Mouse (Mus musculus) kidney, postnatal 0 days (tissue): ENCODE results near the gene Kcnj15. TPM values are rescaled to one million over a fixed set of nuclear protein-coding genes. Genes with fewer than 3 reads are reported as not detected.

Experiments used
- ATAC-seq: fragments of 200-750 bp; cut with Nextera tagmentation; replicated peaks from 2 replicates; pipeline ENCODE4 v1.8.0; 2017; ENCODE audit warnings: low read depth, moderate number of reproducible peaks, moderate TSS enrichment, moderate library complexity; ENCODE audit not compliant: low FRiP score
- DNase-seq: peaks from one replicate; pipeline ENCODE4 v3.0.0-alpha.2; 2016; ENCODE audit warnings: low spot score
- H3K27ac ChIP-seq: fragments of 300-500 bp; sonication (generic); 2 replicates; pipeline ENCODE4 v1.5.1; 2014; ENCODE audit warnings: mild to moderate bottlenecking
- H3K27me3 ChIP-seq: fragments of 300-500 bp; sonication (generic); 2 replicates; pipeline ENCODE4 v1.6.1; 2014; ENCODE audit warnings: low read length, mixed read lengths; ENCODE audit not compliant: insufficient read depth
- H3K36me3 ChIP-seq: fragments of 300-500 bp; sonication (generic); 2 replicates; pipeline ENCODE4 v1.6.1; 2014; ENCODE audit warnings: low read length, mixed read lengths; ENCODE audit not compliant: insufficient read depth
- H3K4me1 ChIP-seq: fragments of 300-500 bp; sonication (generic); replicated peaks from 2 replicates; pipeline ENCODE4 v1.6.1; 2014; ENCODE audit warnings: antibody characterized with exemption, low read length, mixed read lengths; ENCODE audit not compliant: insufficient read depth
- H3K4me2 ChIP-seq: fragments of 300-500 bp; sonication (generic); 2 replicates; pipeline ENCODE4 v1.6.1; 2014; ENCODE audit warnings: mild to moderate bottlenecking, low read length, moderate library complexity, mixed read lengths
- H3K4me3 ChIP-seq: fragments of 300-500 bp; sonication (generic); replicated peaks from 2 replicates; pipeline ENCODE4 v1.5.1; 2014; ENCODE audit warnings: low read depth, low read length
- H3K9ac ChIP-seq: fragments of 300-500 bp; sonication (generic); 2 replicates; pipeline ENCODE4 v1.6.1; 2014; ENCODE audit warnings: low read depth, low read length
- H3K9me3 ChIP-seq: fragments of 300-500 bp; sonication (generic); replicated peaks from 2 replicates; pipeline ENCODE4 v1.6.1; 2016; ENCODE audit warnings: low read length, inconsistent platforms, mixed read lengths
- CTCF ChIP-seq: IDR thresholded peaks from 2 replicates; pipeline ENCODE4 v1.5.1; 2016; ENCODE audit warnings: antibody characterized with exemption, low read depth, mild to moderate bottlenecking, moderate library complexity
- WGBS: fragments of 180-500 bp; shearing (Covaris S2); extraction: QIAGEN DNeasy Blood & Tissue Kit; methylation state at CpG from one replicate; pipeline ENCODE4 v1.1.7; 2014; 5-methylcytosine and 5-hydroxymethylcytosine counted together
- polyA plus RNA-seq: library from polyadenylated mRNA; unstranded; fragments of >200 nt; fragmentation: Nextera tagmentation; extraction: Ambion mirVana; gene quantifications from 2 replicates; pipeline ENCODE4 v1.2.1, GENCODE M21; 2015

Gene Kcnj15
- polyA plus RNA-seq, 1 experiment from 2014 or later: 14.7 TPM

DNA sequence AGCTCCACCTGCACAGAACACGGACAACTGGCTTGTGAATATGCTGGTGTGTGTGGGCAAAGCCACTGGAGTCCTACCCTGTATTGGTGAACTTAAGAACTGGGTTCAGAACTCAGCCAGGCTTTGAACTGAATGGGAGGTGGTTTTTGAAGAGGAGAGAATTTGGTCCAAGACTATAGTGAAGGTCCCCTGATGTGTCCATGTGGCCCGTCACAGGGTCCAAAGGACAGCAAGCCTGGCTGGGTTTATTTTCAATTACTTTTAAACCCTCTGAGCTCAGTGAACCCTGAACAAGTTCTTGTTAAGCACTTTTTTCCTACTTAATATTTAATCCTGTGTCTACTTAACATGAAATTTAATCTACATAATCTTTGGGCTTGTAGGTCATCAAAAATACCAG lies 30.3 kb downstream of the Kcnj15 start:
- ATAC-seq: peak; percentile 84
- WGBS: 56% methylated on average over 2 of the region's 2 CpGs

DNA sequence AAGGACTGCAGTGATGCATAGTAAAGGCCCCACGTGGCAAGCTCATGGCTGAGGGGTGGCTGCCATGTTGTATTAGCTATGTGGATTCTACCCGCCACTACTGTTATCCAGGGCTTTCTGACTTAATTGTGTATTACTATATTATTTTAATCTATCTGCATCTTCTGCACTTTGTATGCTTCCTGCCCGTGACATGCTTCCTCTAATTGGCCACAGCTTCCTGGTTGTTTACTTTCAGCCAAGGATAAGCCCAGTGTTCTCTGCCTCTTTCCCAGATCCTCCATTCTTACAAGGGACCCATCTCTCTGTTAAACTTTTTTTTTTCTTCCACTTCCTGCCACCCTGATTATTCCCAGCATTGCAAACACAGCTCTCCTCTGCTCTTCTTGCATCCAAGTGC lies 32.0 kb downstream of the Kcnj15 start:
- Histone ChIP-seq H3K9me3 (no peaks in the 10 kb centered on the region), H3K27me3 (no peaks in the 10 kb centered on the region), H3K27ac (no peak overlapping the region), H3K9ac (no peak overlapping the region), H3K4me3 (no peak overlapping the region), H3K4me2 (no peak overlapping the region), H3K4me1 (peaks cover 5% of the 10 kb centered on the region; the same call in 1 of the 2 replicates), H3K36me3 (no peaks in the 10 kb centered on the region)
- DNase-seq (no peak), ATAC-seq (no peak)
- no peak for TF ChIP-seq CTCF
- WGBS: 81% methylated on average over 3 of the region's 3 CpGs

More for the DNA sequence above, 30.3 kb downstream of the Kcnj15 start:
- Histone ChIP-seq H3K4me2 (no peak overlapping the region), H3K9me3 (no peaks in the 10 kb centered on the region), H3K27ac (peak overlapping the region; percentile 54; the same call in 1 of the 2 replicates), H3K4me1 (peaks cover 5% of the 10 kb centered on the region; the same call in 1 of the 2 replicates), H3K4me3 (no peak overlapping the region), H3K9ac (no peak overlapping the region), H3K27me3 (no peaks in the 10 kb centered on the region), H3K36me3 (no peaks in the 10 kb centered on the region)
- DNase-seq: peak; percentile 58
- TF ChIP-seq CTCF: no peak

DNA sequence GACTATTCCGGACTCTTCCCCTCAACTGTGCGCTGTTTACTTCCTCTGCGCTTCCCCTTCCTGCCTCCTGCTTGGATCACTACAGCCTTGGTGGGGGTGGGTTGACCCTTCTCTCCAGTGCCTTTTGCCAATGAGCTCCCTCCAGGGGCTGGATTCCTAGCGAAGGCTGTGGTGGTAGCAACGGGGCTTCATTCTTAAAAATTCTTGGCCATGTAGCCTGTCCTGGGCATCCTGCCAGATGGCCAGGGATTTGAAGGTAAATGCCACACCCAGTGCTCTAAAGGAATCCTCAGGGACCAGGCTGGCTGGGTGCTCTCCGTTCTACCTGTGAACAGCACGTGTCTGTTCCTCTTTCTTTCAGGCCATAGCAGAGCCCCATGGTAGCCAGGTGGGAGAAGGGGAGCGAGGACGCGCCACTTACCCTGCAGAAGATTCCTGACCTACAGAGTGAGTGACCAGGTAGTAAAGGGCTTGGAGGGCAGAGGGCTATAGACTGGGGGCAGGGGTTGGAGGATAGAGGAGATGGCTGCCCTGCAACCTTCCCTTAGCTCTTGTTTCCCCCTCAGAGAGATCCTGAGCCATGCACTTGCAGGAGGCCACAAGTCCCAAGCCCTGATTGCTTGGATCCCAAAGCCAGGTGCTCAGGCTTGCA lies 34.2 kb downstream of the Kcnj15 start:
- Histone ChIP-seq H3K4me1 (peaks cover 5% of the 10 kb centered on the region; the same call in 1 of the 2 replicates), H3K4me3 (no peak overlapping the region), H3K9me3 (no peaks in the 10 kb centered on the region), H3K9ac (no peak overlapping the region), H3K36me3 (no peaks in the 10 kb centered on the region), H3K27ac (peak overlapping the region; percentile 14), H3K27me3 (no peaks in the 10 kb centered on the region), H3K4me2 (peak overlapping the region; percentile 16; the same call in 1 of the 2 replicates)
- WGBS: 61% methylated on average over 10 of the region's 10 CpGs
- TF ChIP-seq CTCF: no peak; the same call in 1 of the 2 replicates
- peak; percentile 54 for DNase-seq
- no peak for ATAC-seq

DNA sequence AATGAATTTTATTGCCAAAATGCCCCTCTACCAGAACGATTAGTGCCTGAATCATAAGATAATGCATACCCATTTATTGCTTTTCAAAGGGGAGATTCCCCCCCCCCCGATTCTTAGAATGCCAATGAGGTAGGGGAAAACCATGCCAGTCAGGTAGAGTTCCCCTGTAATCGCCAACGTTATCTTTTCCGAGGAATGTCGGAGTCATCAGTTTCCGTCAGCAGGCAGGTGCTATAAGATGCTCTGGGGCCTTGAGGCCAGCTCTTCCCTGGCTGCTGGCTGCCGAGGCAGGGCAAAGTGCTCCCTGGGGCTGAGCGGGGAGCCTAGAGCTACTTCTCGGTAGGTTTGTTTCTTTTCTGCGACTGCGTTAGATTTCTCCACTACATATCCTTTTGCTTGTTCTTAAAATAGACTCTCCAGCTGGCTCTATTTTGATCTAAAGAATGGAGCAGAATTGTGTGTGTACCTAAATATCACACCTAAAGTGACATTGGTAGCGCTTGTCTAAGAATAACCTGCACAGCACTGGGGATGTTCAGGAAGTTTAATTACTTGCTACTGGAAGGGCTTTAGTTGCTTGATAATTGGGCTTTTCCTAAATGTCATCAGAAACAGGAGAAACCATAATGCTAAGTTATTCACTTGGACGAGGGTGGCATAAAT lies 35.6 kb downstream of the Kcnj15 start:
- H3K36me3 ChIP-seq: no peaks in the 10 kb centered on the region
- ATAC-seq (no peak), DNase-seq (no peak)
- H3K27me3 ChIP-seq: no peaks in the 10 kb centered on the region
- WGBS: 77% methylated on average over 14 of the region's 14 CpGs
- H3K4me2 ChIP-seq: no peak overlapping the region
- H3K9ac ChIP-seq: no peak overlapping the region
- no peak overlapping the region for H3K4me3 ChIP-seq
- H3K4me1 ChIP-seq: peaks cover 5% of the 10 kb centered on the region; the same call in 1 of the 2 replicates
- TF ChIP-seq CTCF: no peak
- no peaks in the 10 kb centered on the region for H3K9me3 ChIP-seq
- no peak overlapping the region for H3K27ac ChIP-seq

DNA sequence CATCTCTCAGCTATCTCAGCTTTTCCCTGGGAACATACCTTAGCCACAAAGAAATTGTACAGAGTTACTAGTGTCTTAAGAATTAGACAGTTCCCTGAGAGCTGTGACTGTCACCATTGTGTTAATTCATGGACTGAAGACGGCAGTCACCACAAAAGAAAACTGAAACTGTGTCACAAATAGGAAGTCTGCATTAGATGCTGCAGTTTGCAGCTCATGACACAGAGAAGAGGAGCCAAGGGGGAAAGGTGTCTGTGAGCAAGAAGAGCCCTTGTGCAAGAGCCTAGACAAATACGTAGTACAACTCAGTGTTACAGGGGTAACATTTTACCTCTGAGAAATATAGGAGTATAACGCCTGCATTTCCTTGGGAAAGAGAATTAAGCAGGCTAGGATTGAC lies 40.3 kb downstream of the Kcnj15 start:
- H3K9me3 ChIP-seq: no peaks in the 10 kb centered on the region
- no peak overlapping the region for H3K9ac ChIP-seq
- WGBS: 73% methylated on average over 3 of the region's 3 CpGs
- H3K4me3 ChIP-seq: no peak overlapping the region
- no peak overlapping the region for H3K27ac ChIP-seq
- ATAC-seq: no peak
- no peak overlapping the region for H3K4me2 ChIP-seq
- TF ChIP-seq CTCF: no peak
- no peak for DNase-seq
- H3K4me1 ChIP-seq: no peaks in the 10 kb centered on the region
- no peaks in the 10 kb centered on the region for H3K27me3 ChIP-seq
- H3K36me3 ChIP-seq: no peaks in the 10 kb centered on the region

DNA sequence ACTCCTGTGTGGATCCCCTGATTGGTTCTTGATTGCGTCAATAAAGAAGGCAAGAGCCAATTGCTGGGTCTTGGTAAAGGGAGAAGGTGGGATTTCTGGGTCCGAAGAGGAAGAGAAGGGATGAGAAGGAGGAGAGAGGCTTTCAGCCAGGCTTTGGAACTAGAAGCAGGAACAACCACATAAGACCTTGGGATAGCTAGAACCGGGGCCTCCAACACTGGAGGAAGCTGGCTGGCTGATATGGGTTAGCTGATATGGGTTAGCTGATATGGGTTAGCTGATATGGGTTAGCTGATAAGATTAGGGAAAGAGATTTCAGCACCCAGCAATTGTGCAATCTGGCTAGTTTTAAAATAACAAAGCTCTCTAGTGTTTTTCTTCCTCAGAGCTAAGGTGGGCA lies 44.3 kb downstream of the Kcnj15 start:
- no peak for ATAC-seq
- 90% methylated on average over 3 of the region's 3 CpGs for WGBS
- Histone ChIP-seq H3K27ac (no peak overlapping the region), H3K36me3 (no peaks in the 10 kb centered on the region), H3K4me1 (no peaks in the 10 kb centered on the region), H3K9ac (no peak overlapping the region), H3K27me3 (no peaks in the 10 kb centered on the region), H3K4me3 (no peak overlapping the region), H3K4me2 (no peak overlapping the region), H3K9me3 (no peaks in the 10 kb centered on the region)
- DNase-seq: no peak
- no peak for TF ChIP-seq CTCF
